Mouse (Mus musculus) frontal cortex, postnatal 36 days (tissue): ENCODE data around the gene Gpsm1.

Experiments used
- DNase-seq, 2 experiments: peaks; one replicate each; pipeline ENCODE4 v3.0.0; 2022; ENCODE audit warnings: low spot score in 2 of 2

The Gpsm1 gene

DNA sequence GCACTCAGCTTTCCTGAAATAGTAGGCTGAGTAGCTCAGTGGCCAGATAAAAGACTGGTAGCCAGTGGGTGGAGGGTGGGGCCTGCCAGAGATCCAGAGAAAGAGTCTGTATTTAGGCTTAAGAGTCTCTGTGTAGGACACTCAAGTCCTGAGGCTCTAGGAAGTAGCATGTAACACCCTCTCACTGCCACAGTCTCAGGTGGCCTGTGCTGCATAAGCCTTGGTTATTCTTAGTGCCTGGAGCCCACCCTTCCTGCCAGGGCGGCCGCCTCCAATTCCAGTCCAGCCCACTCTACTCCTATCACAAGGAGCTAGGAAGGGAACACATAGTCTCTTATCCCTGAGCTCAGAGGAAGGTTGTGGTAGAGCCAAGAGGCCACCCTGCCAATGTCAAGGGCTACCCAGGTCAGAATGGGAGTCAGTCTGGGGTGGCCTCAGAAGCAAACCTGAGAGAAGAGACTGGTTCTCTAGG is 26.2 kb downstream of the Gpsm1 start:
- DNase-seq, result peak; percentile 61 to 63

DNA sequence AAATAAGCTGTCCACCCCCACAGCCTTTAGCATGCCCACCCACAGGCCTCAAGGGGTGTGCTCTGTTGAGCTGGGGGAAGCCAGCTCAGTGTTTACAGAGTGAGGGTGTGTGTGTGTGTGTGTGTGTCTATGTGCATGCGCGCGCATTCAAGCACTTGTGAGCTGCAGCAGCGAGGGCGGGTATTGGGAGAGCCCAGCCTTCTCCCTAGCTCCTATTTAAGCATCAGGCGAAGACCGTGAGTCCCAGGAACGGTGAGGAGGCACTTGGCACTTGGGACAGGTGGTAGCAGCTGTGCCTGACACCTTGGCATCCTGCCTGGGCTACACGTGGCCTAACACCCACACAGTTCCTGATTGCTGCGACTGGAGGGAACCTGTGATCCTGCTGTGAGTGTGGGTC is 26.7 kb downstream of the Gpsm1 start:
- peak; percentile 78 to 83 for DNase-seq

GRCm38 (mm10) chr2:26342609-26343490 is 27.5 kb downstream of the Gpsm1 start:
- DNase-seq, result no peak

- DNase-seq, result no peak
Observed at GRCm38 (mm10) chr2:26348241-26348640, 32.9 kb downstream of the Gpsm1 start.

DNA sequence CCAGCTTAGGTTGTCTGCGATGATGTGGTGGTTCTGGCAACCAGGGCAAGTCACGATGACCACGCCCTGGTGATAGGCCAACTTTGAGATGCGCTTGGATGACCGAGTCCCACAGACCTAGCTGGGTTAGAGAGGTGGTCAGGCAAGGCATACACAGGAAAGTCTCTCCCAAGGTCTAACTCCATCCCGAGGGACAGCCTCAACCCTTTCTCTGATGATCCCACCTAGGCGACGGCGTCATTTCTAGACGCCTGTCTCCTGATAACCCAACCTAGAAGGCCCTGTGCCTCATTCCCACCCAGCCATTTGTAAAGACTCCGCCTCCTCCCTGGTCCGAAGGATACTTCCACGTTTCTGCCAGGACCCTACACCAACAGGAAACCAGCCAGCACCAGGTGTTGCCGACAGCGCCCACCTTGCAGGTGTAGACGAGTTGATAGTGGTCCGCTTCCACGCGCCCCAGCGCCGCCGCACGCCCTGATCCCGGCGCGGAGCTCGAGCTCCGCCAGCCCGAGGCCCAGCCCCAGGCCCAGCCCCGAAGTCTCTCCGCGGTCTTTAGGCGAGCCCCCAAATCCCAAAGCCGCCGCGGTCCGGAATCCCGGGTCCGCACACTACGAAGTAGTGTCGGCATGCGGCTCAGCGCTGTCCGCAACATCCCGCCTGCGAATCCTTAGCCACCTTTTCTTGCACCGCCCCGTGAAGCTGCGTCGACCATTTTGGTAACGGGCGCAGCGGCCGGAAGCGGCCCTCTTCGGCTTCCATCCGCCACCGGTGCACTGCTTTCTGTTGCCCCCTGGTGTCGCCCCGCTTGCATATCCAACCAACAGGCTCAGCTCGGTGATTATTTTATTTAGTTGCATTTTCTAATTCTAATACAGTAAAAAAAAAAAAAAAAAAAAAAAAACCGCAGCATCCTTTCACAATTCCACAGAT is 36.3 kb downstream of the Gpsm1 start, which contains the start of gene Dnlz:
Gene Dnlz, minus strand, starts transcription at position 753 of the 933 bp plus-strand sequence.
- peak; percentile 93 to 95 for DNase-seq

DNA sequence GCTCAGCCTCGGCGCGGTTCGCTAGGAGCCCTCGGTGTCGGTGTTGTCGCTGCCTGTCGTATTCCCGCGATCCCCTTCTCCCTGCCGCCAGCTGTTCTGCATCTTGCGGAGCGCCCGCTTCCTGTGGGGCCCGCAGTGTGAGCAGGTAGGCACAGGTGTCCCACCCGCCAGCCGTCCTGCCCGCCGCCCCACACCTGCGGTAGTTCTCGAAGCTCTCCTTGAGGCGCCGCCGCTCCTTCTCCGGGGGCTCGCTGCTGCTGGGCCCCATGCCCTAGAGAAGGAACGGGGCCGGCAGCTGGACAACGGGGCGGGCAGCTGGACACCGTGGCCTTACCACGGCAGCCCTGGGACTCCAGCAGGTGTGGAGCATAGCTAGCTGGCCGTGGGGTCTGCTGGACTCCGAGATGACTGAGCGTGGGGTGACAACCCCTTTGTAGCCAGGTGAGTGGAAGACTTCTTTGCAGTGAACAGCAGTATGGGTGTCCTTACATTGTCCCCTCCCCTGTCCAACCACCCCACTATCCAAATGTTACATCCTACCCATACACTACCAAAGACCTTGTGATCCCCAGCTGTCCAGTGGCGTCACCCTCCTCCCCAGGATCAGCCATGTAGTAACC is 37.1 kb downstream of the Gpsm1 start:
- no peak for DNase-seq

DNA sequence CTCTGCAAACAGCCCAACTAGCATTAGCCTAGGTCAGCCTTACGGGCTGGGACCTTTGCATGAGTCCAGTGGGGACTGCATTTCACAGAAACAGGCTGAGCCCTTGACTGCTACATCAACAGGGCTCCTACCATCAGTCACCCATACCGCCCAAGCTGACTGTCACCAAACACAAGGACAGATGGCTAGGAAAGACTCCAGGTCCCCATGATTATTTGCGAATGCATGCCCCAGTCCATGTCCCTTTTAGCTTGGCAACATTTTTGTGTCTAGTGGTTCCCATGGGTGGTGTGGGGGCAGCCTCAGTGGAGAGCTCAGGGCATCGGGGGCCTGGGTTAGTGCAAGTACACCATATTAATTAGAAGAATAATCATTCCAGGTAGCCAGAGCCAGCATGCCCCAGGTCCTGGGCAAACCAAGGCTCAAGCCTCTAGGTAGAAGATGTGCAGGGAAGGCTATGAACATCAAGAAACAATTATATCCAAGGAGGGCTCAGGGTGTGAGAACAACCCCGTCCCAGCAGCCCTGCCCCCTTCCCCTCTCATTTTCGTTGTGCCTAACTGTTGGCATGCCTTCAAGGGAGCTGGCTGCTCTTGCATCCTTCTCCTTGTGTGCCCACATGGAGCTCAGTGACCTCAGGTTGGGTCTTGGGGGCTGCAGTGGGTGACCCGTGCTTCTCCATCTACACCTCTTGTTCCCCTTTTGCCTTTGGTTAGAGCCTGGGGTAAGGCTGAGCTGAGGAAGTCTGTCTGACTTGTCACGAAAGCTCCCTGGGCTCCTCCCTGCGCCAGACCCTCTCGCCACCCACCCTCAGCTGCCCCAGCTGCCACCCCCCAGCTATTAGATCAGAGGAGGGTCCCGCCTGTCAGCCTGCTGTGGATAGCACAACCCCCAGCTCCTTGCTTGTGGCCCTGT is 38.0 kb downstream of the Gpsm1 start:
- DNase-seq, result no peak

GRCm38 (mm10) chr2:26354401-26354800 is 39.1 kb downstream of the Gpsm1 start:
- no peak for DNase-seq

- DNase-seq, result no peak
Observed at GRCm38 (mm10) chr2:26356231-26356630, 40.9 kb downstream of the Gpsm1 start.

DNA sequence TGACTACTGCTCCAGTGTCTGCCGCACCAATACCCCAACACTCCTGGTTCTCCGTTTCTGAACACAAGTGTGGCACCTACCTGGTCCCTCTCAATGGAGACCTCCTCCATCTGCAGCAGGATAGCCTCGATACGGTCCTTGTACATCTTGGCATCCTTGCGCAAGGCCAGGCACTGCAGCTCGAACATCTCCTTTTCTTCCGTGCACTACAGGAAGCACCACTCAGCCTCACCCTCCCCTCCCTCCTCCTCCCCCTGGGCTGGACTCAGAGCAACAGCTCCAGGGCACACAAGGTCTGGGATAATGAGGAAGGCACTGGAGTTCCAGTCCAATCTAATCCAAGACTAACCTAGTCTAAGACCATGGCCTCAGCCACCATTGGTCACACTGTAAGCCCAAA is 41.4 kb downstream of the Gpsm1 start:
- no peak for DNase-seq

DNA sequence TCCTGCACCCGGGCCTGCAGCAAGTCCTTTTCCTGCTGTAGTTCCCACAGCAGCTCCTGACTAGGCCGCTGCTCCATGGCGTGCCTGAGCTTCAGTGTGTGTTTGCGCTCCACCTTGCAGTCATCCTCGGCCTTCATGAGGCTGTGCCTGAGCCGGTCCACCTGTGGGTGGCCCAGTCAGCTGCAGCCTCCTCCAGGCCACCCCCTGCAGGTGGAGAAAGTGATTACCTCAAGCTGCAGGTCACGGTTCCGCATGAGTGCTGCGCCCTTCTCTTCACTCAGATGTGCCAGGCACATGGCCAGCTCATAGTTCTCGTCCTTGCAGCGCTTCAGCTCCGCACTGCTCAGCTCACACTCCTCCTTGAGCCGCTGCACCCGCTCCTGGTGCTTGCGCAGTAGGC is 42.2 kb downstream of the Gpsm1 start:
- DNase-seq, result no peak

DNA sequence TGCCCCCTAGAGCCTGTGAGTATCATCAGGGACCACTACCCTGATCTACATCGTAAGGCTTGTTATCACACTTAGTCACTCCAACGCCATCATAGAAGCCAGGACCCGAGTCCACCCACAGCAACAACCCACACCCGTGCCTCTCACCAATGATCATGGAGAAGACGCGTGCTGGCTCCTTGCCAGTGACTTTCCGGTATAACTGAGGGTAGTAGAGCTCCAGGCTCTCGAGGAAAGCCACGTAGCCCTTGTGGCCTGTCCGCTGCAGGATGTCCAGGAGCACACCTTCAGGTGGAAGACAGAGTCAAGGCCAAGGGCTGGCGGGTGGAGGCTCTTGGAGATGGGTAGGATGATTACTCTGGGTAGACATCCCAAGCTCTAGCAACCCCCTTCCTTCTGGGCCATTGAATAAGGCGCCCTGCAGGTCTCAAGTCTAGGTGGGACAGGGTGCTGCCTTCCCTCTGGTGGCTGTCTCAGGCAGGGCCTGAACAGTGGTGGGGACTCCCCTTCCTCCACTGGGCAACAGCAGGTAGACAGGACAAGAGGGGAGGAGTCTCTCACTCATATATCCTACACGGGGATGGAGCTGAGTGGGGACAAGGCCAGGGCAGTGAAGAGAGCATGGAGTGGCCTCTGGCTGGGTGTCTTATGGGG is 43.5 kb downstream of the Gpsm1 start:
- DNase-seq, result no peak

DNA sequence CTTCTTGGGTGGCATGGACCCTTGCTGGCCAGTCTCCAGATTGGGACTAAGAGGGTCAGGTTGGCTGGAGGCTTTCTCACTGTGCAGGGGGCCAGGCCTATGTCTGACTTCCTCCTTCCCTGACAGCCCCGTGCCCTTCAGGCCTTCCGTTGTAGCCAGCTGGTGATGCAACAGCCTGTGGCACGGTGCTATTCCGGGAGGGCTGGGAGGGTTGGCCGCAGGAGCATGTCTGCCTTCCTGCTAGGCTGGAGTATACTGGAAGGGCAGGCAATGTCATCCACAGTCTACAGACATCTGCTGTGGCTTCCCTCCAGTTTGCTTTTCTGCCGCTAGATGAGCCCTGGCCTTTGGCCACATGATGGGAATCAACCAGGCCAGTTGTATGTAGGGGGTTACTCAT is 44.7 kb downstream of the Gpsm1 start:
- no peak for DNase-seq

DNA sequence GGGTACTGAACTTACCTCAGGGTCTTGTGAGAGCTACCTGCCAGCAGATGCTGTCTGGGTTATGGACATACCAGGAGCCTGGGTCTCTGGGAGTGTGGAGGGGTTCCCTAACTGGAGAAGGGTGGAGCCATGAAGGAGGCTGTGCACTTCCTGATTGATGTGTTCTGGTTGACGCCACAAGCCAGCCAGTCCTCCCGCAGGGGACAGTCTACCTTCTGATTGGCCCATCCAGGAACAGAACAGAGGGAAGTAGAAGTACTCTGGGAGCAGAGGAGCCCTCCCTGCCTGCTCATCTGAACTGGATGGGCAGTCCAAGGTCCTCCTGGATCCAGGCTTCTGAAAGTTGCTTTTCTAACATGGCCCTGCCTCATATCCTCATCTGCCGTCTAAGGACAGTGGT is 45.5 kb downstream of the Gpsm1 start, which contains the start of gene Card9:
Gene Card9, minus strand, starts transcription at position 147 of the 400 bp plus-strand sequence.
- DNase-seq, result no peak

GRCm38 (mm10) chr2:26362991-26363390 is 47.7 kb downstream of the Gpsm1 start:
- DNase-seq, result no peak

DNA sequence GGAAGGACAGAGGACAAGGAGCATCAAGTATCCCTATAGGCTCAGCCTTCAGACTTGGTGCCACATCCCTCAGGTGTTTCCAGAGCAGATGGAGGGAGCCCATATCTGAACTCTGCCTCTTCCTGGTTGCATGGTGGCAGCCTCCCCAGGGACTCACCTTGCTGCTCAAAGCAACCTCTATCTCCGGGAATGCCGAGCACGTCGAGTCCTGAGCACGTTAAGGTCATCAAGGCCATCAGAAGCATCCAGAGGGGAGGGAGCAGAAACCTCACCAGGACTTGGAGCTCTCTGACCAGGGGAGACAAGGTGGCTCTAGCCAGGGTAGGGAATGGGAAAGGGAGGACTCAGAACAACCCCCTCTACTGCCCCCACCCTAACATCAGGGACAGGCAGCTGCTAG is 48.2 kb downstream of the Gpsm1 start:
- no peak for DNase-seq

DNA sequence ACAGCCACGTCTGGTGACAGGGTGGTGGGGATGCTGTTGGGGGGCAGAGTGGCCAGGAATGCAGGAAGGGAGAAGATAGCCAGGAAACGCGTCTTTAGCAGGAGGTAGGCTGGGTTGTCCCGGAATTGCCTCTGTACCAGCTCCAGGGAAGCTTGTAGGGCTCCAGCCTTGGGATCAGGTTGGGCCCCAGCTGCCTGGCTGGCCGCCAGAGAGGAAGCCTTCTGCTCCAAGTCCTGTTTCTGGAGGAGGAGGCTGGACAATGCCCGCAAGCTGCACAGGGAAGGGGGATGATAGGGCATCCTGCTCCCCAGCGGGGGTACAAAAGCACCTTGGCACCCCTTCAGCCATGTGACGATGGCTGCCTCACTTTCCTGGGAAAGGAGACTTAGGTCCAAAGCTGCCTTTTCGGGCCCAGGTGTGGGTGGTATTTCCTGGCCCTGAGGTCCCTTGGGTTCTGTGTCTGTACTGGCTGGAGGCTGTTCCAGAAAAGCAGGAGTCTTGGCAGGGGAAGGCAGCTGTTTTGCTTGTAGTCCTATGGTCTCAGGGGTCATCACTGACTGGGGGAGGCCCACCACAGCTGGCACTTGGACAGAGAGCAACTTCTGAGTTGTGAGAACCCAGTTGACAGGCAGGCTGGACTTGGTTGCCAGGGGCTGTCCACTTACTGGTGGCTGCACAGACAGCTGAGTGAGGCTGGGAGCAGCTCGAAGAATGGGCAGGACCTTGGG is 49.6 kb downstream of the Gpsm1 start:
- no peak for DNase-seq

DNA sequence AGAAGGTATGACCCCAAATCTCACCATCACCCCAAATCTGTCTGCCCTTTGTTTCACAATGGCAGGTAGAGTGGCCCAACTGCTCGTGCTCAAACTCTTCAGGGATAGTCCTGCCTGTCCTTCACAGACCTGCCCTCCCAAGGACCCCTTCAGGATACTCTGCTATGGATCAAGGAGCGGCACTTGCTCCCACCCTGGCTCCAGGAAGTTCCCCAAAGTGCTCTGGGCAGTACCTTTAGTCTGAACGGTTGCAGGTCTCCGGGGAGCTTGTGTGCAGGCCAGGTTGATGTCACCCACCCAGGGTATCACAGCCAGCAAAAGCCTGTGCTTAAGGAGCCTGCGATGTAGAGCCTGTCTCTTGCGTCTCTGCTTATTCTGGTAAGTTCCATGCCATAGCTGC is 52.6 kb downstream of the Gpsm1 start:
- DNase-seq, result no peak

DNA sequence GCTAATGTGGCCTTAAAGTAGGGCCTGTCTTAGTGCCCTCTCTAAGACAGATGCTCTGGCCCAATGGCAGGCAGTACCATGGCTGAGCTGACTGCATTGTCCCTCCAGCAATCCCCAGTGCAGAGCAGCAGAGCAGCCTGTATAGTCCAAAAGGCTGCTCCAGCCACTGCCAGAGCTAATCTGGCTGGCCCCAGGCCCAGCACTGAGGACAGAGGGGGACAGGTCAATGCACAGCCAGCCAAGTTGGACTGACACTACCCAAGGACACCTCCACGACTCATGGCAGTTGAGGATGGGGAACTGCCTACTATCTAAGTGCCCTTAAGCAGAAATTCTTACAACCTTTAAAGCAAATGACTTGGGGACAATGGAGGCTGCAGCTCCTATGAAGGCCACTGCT is 53.3 kb downstream of the Gpsm1 start:
- no peak for DNase-seq

DNA sequence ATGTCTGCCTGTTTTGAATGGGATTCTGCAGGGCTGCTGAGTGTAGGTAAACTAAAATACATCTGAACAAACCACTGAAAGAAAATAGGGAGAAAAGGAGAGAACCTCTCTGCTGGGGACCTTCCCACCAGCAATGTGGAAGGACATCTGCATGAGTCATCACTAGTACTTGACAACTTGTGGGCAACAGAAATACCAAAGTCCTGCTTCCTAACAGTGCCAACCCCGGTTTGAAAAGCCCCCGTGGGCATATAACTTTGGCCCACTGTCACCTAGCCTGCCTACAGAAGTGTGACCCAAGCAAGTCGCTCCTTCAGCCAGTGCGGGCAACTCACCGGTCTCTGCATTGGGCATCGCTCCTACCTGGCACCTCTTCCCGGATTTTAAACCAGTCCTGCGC is 57.1 kb downstream of the Gpsm1 start:
- DNase-seq, result no peak
